In genomic region chr9:112811946-112812345, GRCm38 (mm10) we compare ENCODE assay signal across 12 mouse cellular contexts.
DNase-seq lines count a peak whose midpoint lies in the region; ATAC-seq and TF ChIP-seq lines count a peak whose summit lies in the region.
"Had no signal": no experiment of that assay in that cellular context is flagged by ENCODE, and none has a peak within 500 bp of the region (broad histone marks: within the 10 kb centered on the region; RNA-seq: fewer than 3 reads in every experiment).

No protein-coding gene starts in this region.

- no peaks in the 10 kb centered on the region for H3K36me3 ChIP-seq in intestine, postnatal 0 days (ENCODE audit: control insufficient read depth, insufficient read depth)
- H3K36me3 ChIP-seq in intestine, embryonic 16.5 days (ENCODE audit: control insufficient read depth, insufficient read depth, low read length): no peaks in the 10 kb centered on the region
- H3K36me3 ChIP-seq in midbrain, postnatal 0 days (ENCODE audit: insufficient read depth, low read length): no peaks in the 10 kb centered on the region
- H3K36me3 ChIP-seq in midbrain, embryonic 16.5 days (ENCODE audit: control insufficient read depth, insufficient read depth, low read length): no peaks in the 10 kb centered on the region
- H3K36me3 ChIP-seq: limb, embryonic 12.5 days had no signal

- WGBS in intestine, postnatal 0 days: 41% methylated on average over 1 of the region's 1 CpGs
- 38% methylated on average over 1 of the region's 1 CpGs for WGBS in intestine, embryonic 16.5 days
- WGBS in midbrain, postnatal 0 days: 47% methylated on average over 1 of the region's 1 CpGs
- WGBS in midbrain, embryonic 16.5 days: 50% methylated on average over 1 of the region's 1 CpGs

- no peaks in the 10 kb centered on the region for H3K27me3 ChIP-seq in intestine, postnatal 0 days (replicated peaks; ENCODE audit: control insufficient read depth, insufficient read depth, low read length)
- H3K27me3 ChIP-seq in intestine, embryonic 16.5 days (replicated peaks; ENCODE audit: control insufficient read depth, insufficient read depth, low read length): no peaks in the 10 kb centered on the region
- H3K27me3 ChIP-seq in midbrain, postnatal 0 days (ENCODE audit: insufficient read depth, low read length): no peaks in the 10 kb centered on the region
- H3K27me3 ChIP-seq in midbrain, embryonic 16.5 days (ENCODE audit: control insufficient read depth, insufficient read depth, low read depth, low read length): no peaks in the 10 kb centered on the region
- H3K27me3 ChIP-seq: limb, embryonic 12.5 days had no signal

- H3K27ac ChIP-seq in intestine, postnatal 0 days (ENCODE audit: low read depth, low read length): no peak overlapping the region
- no peak overlapping the region for H3K27ac ChIP-seq in intestine, embryonic 16.5 days (ENCODE audit: low read length)
- no peak overlapping the region for H3K27ac ChIP-seq in midbrain, postnatal 0 days (ENCODE audit: low read depth, low read length)
- no peak overlapping the region for H3K27ac ChIP-seq in midbrain, embryonic 16.5 days (ENCODE audit: low read length)
- H3K27ac ChIP-seq: limb, embryonic 12.5 days had no signal

- ATAC-seq in intestine, postnatal 0 days: no peak
- no peak for ATAC-seq in intestine, embryonic 16.5 days
- no peak for ATAC-seq in midbrain, postnatal 0 days (ENCODE audit: low FRiP score)
- no peak for ATAC-seq in midbrain, embryonic 16.5 days

- H3K4me2 ChIP-seq in intestine, postnatal 0 days (replicated peaks; ENCODE audit: low read depth): no peak overlapping the region
- H3K4me2 ChIP-seq in intestine, embryonic 16.5 days (ENCODE audit: low read depth, low read length): no peak overlapping the region
- H3K4me2 ChIP-seq in midbrain, postnatal 0 days (ENCODE audit: low read depth, low read length, poor library complexity, severe bottlenecking): no peak overlapping the region
- no peak overlapping the region for H3K4me2 ChIP-seq in midbrain, embryonic 16.5 days (ENCODE audit: low read length)
- H3K4me2 ChIP-seq: limb, embryonic 12.5 days had no signal

- no peak overlapping the region for H3K4me3 ChIP-seq in intestine, postnatal 0 days (ENCODE audit: low read depth, low read length)
- no peak overlapping the region for H3K4me3 ChIP-seq in intestine, embryonic 16.5 days (ENCODE audit: low read length)
- no peak overlapping the region for H3K4me3 ChIP-seq in midbrain, postnatal 0 days (ENCODE audit: low read depth, low read length)
- no peak overlapping the region for H3K4me3 ChIP-seq in midbrain, embryonic 16.5 days (ENCODE audit: low read depth, low read length)
- H3K4me3 ChIP-seq: limb, embryonic 12.5 days had no signal

- peak; percentile 31; the same call in 1 of the 2 replicates for TF ChIP-seq CTCF in intestine, postnatal 0 days (IDR thresholded peaks at IDR 0.05; ENCODE audit: low read depth)
- TF ChIP-seq CTCF in midbrain, postnatal 0 days (IDR thresholded peaks at IDR 0.05): peak; percentile 48

- no peak for DNase-seq in midbrain, postnatal 0 days (ENCODE audit: low spot score)
- DNase-seq in ZHBTc4 (ENCODE audit: low read depth, low spot score): peak; percentile 45
- DNase-seq in thymus, postnatal 14 days: peak; percentile 24
- DNase-seq in spleen, postnatal 10 days (ENCODE audit: low spot score in 2 of 2): no peak
- DNase-seq in heart, postnatal 4 days: no peak
- DNase-seq: gastrocnemius, postnatal 10 days; midbrain, embryonic 14.5 days; right cerebral cortex, postnatal 25 days had no signal

- H3K9me3 ChIP-seq in intestine, postnatal 0 days (ENCODE audit: control insufficient read depth): no peaks in the 10 kb centered on the region
- H3K9me3 ChIP-seq in intestine, embryonic 16.5 days (ENCODE audit: control insufficient read depth, low read length): no peaks in the 10 kb centered on the region
- no peaks in the 10 kb centered on the region for H3K9me3 ChIP-seq in midbrain, postnatal 0 days (ENCODE audit: low read length)
- no peaks in the 10 kb centered on the region for H3K9me3 ChIP-seq in midbrain, embryonic 16.5 days (replicated peaks; ENCODE audit: control insufficient read depth, low read length, poor library complexity, severe bottlenecking)
- H3K9me3 ChIP-seq: limb, embryonic 12.5 days had no signal

- no peaks in the 10 kb centered on the region for H3K4me1 ChIP-seq in intestine, postnatal 0 days (replicated peaks; ENCODE audit: control insufficient read depth, insufficient read depth, low read length)
- no peaks in the 10 kb centered on the region for H3K4me1 ChIP-seq in intestine, embryonic 16.5 days (ENCODE audit: control insufficient read depth, insufficient read depth, low read length)
- H3K4me1 ChIP-seq in midbrain, postnatal 0 days (ENCODE audit: insufficient read depth, low read length): no peaks in the 10 kb centered on the region
- no peaks in the 10 kb centered on the region for H3K4me1 ChIP-seq in midbrain, embryonic 16.5 days (ENCODE audit: control insufficient read depth, insufficient read depth, low read length)
- H3K4me1 ChIP-seq: limb, embryonic 12.5 days had no signal

- H3K9ac ChIP-seq in intestine, postnatal 0 days (ENCODE audit: low read depth, low read length): no peak overlapping the region
- no peak overlapping the region for H3K9ac ChIP-seq in intestine, embryonic 16.5 days (ENCODE audit: low read depth, low read length)
- no peak overlapping the region for H3K9ac ChIP-seq in midbrain, postnatal 0 days (replicated peaks; ENCODE audit: low read length, poor library complexity, severe bottlenecking)
- no peak overlapping the region for H3K9ac ChIP-seq in midbrain, embryonic 16.5 days (ENCODE audit: low read depth, low read length)
- H3K9ac ChIP-seq: limb, embryonic 12.5 days had no signal

Comparison
In these comparisons a context has a peak if more than half of its experiments do, and no peak if none do; other contexts are left out.
1. DNase-seq: peak in ZHBTc4 (single experiment) and thymus, postnatal 14 days (single experiment); none in midbrain, postnatal 0 days (single experiment), spleen, postnatal 10 days (0 of 2) and heart, postnatal 4 days (single experiment).